Mouse (Mus musculus) neural tube, embryonic 12.5 days (tissue): ENCODE data around the gene Abca13. TPM values are rescaled to one million over a fixed set of nuclear protein-coding genes. Genes with fewer than 3 reads are reported as not detected.

Experiments
- ATAC-seq: fragments of 200-750 bp; cut with Nextera tagmentation; 2 replicates; pipeline ENCODE4 v1.8.0; 2017; ENCODE audit warnings: low read depth, mild to moderate bottlenecking, moderate TSS enrichment, moderate library complexity; ENCODE audit not compliant: low FRiP score
- H3K27ac ChIP-seq: fragments of 300-500 bp; sonication (generic); 2 replicates; pipeline ENCODE4 v1.5.1; 2016
- H3K27me3 ChIP-seq: fragments of 300-500 bp; sonication (generic); replicated peaks from 2 replicates; pipeline ENCODE4 v1.6.1; 2016; ENCODE audit warnings: mild to moderate bottlenecking
- H3K36me3 ChIP-seq: fragments of 300-500 bp; sonication (generic); 2 replicates; pipeline ENCODE4 v1.6.1; 2016; ENCODE audit warnings: mild to moderate bottlenecking
- H3K4me1 ChIP-seq: fragments of 300-500 bp; sonication (generic); 2 replicates; pipeline ENCODE4 v1.6.1; 2016
- H3K4me2 ChIP-seq: fragments of 300-500 bp; sonication (generic); replicated peaks from 2 replicates; pipeline ENCODE4 v1.6.1; 2016; ENCODE audit warnings: mild to moderate bottlenecking
- H3K4me3 ChIP-seq: fragments of 300-500 bp; sonication (generic); 2 replicates; pipeline ENCODE4 v1.5.1; 2016
- H3K9ac ChIP-seq: fragments of 300-500 bp; sonication (generic); 2 replicates; pipeline ENCODE4 v1.6.1; 2016; ENCODE audit warnings: mild to moderate bottlenecking
- H3K9me3 ChIP-seq: fragments of 300-500 bp; sonication (generic); 2 replicates; pipeline ENCODE4 v1.6.1; 2016; ENCODE audit warnings: mild to moderate bottlenecking
- WGBS: fragments of 180-500 bp; shearing (Covaris S2); methylation state at CpG from one replicate; pipeline ENCODE4 v1.1.7; 2016; 5-methylcytosine and 5-hydroxymethylcytosine counted together
- polyA plus RNA-seq: library from polyadenylated mRNA; unstranded; fragments of >200 nt; fragmentation: Nextera tagmentation; extraction: Ambion mirVana; gene quantifications from 2 replicates; pipeline ENCODE4 v1.2.1, GENCODE M21; 2016

Gene Abca13
- polyA plus RNA-seq, 1 experiment from 2014 or later, result 0.01 TPM

- Histone ChIP-seq H3K9ac (no peak overlapping the region), H3K27ac (no peak overlapping the region), H3K9me3 (no peaks in the 10 kb centered on the region), H3K36me3 (no peaks in the 10 kb centered on the region), H3K4me1 (no peaks in the 10 kb centered on the region), H3K27me3 (no peaks in the 10 kb centered on the region), H3K4me3 (no peak overlapping the region), H3K4me2 (no peak overlapping the region)
- WGBS, result 67% methylated on average over 6 of the region's 6 CpGs
- ATAC-seq, result no peak
Observed at GRCm38 (mm10) chr11:9570319-9570718, 378.6 kb downstream of the Abca13 start.

GRCm38 (mm10) chr11:9574894-9575293, 383.2 kb downstream of the Abca13 start:
- H3K9ac ChIP-seq, result no peak overlapping the region
- H3K9me3 ChIP-seq, result no peaks in the 10 kb centered on the region
- H3K4me3 ChIP-seq, result no peak overlapping the region
- 83% methylated on average over 4 of the region's 4 CpGs for WGBS
- no peaks in the 10 kb centered on the region for H3K36me3 ChIP-seq
- H3K27me3 ChIP-seq, result no peaks in the 10 kb centered on the region
- no peak overlapping the region for H3K27ac ChIP-seq
- no peak for ATAC-seq
- H3K4me2 ChIP-seq, result no peak overlapping the region
- H3K4me1 ChIP-seq, result no peaks in the 10 kb centered on the region

GRCm38 (mm10) chr11:9591757-9592316, 400.1 kb downstream of the Abca13 start:
- Histone ChIP-seq H3K9ac (no peak overlapping the region), H3K36me3 (no peaks in the 10 kb centered on the region), H3K9me3 (no peaks in the 10 kb centered on the region), H3K27ac (no peak overlapping the region), H3K4me2 (no peak overlapping the region), H3K27me3 (no peaks in the 10 kb centered on the region), H3K4me1 (no peaks in the 10 kb centered on the region), H3K4me3 (no peak overlapping the region)
- ATAC-seq, result no peak
- WGBS, result 63% methylated on average over 1 of the region's 1 CpGs

- Histone ChIP-seq H3K36me3 (no peaks in the 10 kb centered on the region), H3K27ac (no peak overlapping the region), H3K4me2 (no peak overlapping the region), H3K9me3 (no peaks in the 10 kb centered on the region), H3K4me1 (no peaks in the 10 kb centered on the region), H3K4me3 (no peak overlapping the region), H3K9ac (no peak overlapping the region), H3K27me3 (no peaks in the 10 kb centered on the region)
- no peak for ATAC-seq
- WGBS, result 85% methylated on average over 2 of the region's 2 CpGs
Observed at GRCm38 (mm10) chr11:9597299-9597698, 405.6 kb downstream of the Abca13 start.

GRCm38 (mm10) chr11:9601096-9601495, 409.4 kb downstream of the Abca13 start:
- Histone ChIP-seq H3K9ac (no peak overlapping the region), H3K27ac (no peak overlapping the region)

GRCm38 (mm10) chr11:9602137-9602536, 410.4 kb downstream of the Abca13 start:
- Histone ChIP-seq H3K9ac (no peak overlapping the region), H3K9me3 (no peaks in the 10 kb centered on the region), H3K4me2 (no peak overlapping the region), H3K4me3 (no peak overlapping the region), H3K27me3 (no peaks in the 10 kb centered on the region), H3K4me1 (no peaks in the 10 kb centered on the region), H3K36me3 (no peaks in the 10 kb centered on the region), H3K27ac (no peak overlapping the region)
- no peak for ATAC-seq
- 81% methylated on average over 4 of the region's 4 CpGs for WGBS

More at GRCm38 (mm10) chr11:9601096-9601495, 409.4 kb downstream of the Abca13 start:
- Histone ChIP-seq H3K4me1 (no peaks in the 10 kb centered on the region), H3K36me3 (no peaks in the 10 kb centered on the region), H3K4me2 (no peak overlapping the region), H3K9me3 (no peaks in the 10 kb centered on the region), H3K4me3 (no peak overlapping the region), H3K27me3 (no peaks in the 10 kb centered on the region)
- no peak for ATAC-seq
- WGBS, result 79% methylated on average over 3 of the region's 3 CpGs

- Histone ChIP-seq H3K27me3 (no peaks in the 10 kb centered on the region), H3K4me3 (no peak overlapping the region), H3K9me3 (no peaks in the 10 kb centered on the region), H3K4me1 (no peaks in the 10 kb centered on the region), H3K36me3 (no peaks in the 10 kb centered on the region), H3K27ac (no peak overlapping the region), H3K9ac (no peak overlapping the region), H3K4me2 (no peak overlapping the region)
- ATAC-seq, result no peak
Observed at GRCm38 (mm10) chr11:9608249-9608648, 416.5 kb downstream of the Abca13 start.

GRCm38 (mm10) chr11:9609075-9609474, 417.3 kb downstream of the Abca13 start:
- no peak overlapping the region for H3K4me3 ChIP-seq
- H3K9ac ChIP-seq, result no peak overlapping the region
- ATAC-seq, result no peak
- no peaks in the 10 kb centered on the region for H3K36me3 ChIP-seq
- H3K27ac ChIP-seq, result no peak overlapping the region
- WGBS, result 75% methylated on average over 3 of the region's 3 CpGs
- H3K4me2 ChIP-seq, result no peak overlapping the region
- no peaks in the 10 kb centered on the region for H3K4me1 ChIP-seq
- H3K27me3 ChIP-seq, result no peaks in the 10 kb centered on the region
- no peaks in the 10 kb centered on the region for H3K9me3 ChIP-seq

GRCm38 (mm10) chr11:9616133-9616532, 424.4 kb downstream of the Abca13 start:
- no peaks in the 10 kb centered on the region for H3K4me1 ChIP-seq
- H3K9me3 ChIP-seq, result no peaks in the 10 kb centered on the region
- no peak for ATAC-seq
- H3K9ac ChIP-seq, result no peak overlapping the region
- no peak overlapping the region for H3K4me3 ChIP-seq
- no peak overlapping the region for H3K4me2 ChIP-seq
- no peaks in the 10 kb centered on the region for H3K27me3 ChIP-seq
- no peak overlapping the region for H3K27ac ChIP-seq
- WGBS, result 61% methylated on average over 2 of the region's 2 CpGs
- H3K36me3 ChIP-seq, result no peaks in the 10 kb centered on the region

GRCm38 (mm10) chr11:9616665-9617064, 424.9 kb downstream of the Abca13 start:
- WGBS, result 42% methylated on average over 1 of the region's 1 CpGs

GRCm38 (mm10) chr11:9619986-9620385, 428.2 kb downstream of the Abca13 start:
- Histone ChIP-seq H3K36me3 (no peaks in the 10 kb centered on the region), H3K4me2 (no peak overlapping the region), H3K4me3 (no peak overlapping the region), H3K4me1 (no peaks in the 10 kb centered on the region), H3K27ac (no peak overlapping the region), H3K9ac (no peak overlapping the region), H3K27me3 (no peaks in the 10 kb centered on the region), H3K9me3 (no peaks in the 10 kb centered on the region)
- 80% methylated on average over 1 of the region's 1 CpGs for WGBS
- ATAC-seq, result no peak

More at GRCm38 (mm10) chr11:9616665-9617064, 424.9 kb downstream of the Abca13 start:
- H3K4me1 ChIP-seq, result no peaks in the 10 kb centered on the region
- no peak overlapping the region for H3K4me2 ChIP-seq
- H3K9me3 ChIP-seq, result no peaks in the 10 kb centered on the region
- no peak overlapping the region for H3K27ac ChIP-seq
- no peak for ATAC-seq
- H3K27me3 ChIP-seq, result no peaks in the 10 kb centered on the region
- H3K9ac ChIP-seq, result no peak overlapping the region
- no peaks in the 10 kb centered on the region for H3K36me3 ChIP-seq
- no peak overlapping the region for H3K4me3 ChIP-seq

- Histone ChIP-seq H3K36me3 (no peaks in the 10 kb centered on the region), H3K27ac (no peak overlapping the region), H3K9ac (no peak overlapping the region), H3K27me3 (no peaks in the 10 kb centered on the region), H3K4me1 (no peaks in the 10 kb centered on the region), H3K9me3 (no peaks in the 10 kb centered on the region), H3K4me3 (no peak overlapping the region), H3K4me2 (no peak overlapping the region)
- 92% methylated on average over 2 of the region's 2 CpGs for WGBS
- no peak for ATAC-seq
Observed at GRCm38 (mm10) chr11:9622888-9623287, 431.1 kb downstream of the Abca13 start.

- no peaks in the 10 kb centered on the region for H3K4me1 ChIP-seq
- no peak for ATAC-seq
- WGBS, result 86% methylated on average over 1 of the region's 1 CpGs
- H3K9me3 ChIP-seq, result no peaks in the 10 kb centered on the region
- no peak overlapping the region for H3K27ac ChIP-seq
- no peaks in the 10 kb centered on the region for H3K36me3 ChIP-seq
- H3K27me3 ChIP-seq, result no peaks in the 10 kb centered on the region
- H3K9ac ChIP-seq, result no peak overlapping the region
- no peak overlapping the region for H3K4me2 ChIP-seq
- no peak overlapping the region for H3K4me3 ChIP-seq
Observed at GRCm38 (mm10) chr11:9624753-9625152, 433.0 kb downstream of the Abca13 start.
